Mouse (Mus musculus) kidney, adult 8-10 months (tissue): ENCODE results near the gene Adora3.

Experiments
- DNase-seq, 2 experiments: peaks; one replicate each; pipeline ENCODE4 v3.0.0; 2022

Adora3 gene

DNA sequence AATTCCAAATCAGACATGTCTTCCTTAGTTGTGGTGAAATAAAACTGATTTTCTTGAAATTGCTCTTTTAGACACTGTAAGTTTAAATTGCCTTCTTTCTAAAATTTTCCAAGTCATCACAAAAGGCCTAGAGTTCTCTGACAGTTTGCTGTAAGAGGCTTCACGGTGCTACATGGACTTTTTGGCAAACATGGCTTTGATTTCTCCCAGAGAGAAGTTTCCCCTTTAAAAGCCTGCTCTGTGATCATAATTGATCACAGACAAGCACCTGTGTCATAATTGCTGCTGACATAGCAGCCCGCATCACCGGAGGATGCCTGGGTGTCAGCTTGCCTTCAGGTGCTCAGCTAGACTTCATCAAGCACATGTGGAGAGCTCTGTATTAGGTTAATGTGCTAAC, at the start of gene Adora3, which contains the start of gene Tmigd3:
Adora3 (plus strand) TSS at position 301 of the 400 bp plus-strand sequence.
Tmigd3 (plus strand) TSS at position 346 of the 400 bp plus-strand sequence.
- DNase-seq, result no peak

DNA sequence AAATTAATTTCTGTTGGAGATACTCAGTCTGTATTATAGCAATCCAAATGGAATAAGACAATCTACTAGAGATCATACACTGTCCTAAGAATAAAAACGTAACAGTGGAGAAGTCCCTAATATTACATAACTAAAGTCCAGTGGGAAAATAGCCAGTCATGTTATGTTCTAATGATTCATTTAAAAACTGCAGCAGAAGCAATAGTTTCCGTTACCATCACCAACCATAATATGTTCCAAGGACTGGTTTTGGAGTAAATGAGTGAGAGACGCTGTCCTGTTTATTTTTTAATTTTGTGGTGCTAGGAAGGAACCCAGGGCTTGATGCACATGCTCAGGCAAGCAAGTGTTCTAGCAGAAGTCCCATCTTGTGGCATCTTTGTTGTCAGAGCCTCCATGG, 49.2 kb upstream of the Adora3 start:
- no peak for DNase-seq

DNA sequence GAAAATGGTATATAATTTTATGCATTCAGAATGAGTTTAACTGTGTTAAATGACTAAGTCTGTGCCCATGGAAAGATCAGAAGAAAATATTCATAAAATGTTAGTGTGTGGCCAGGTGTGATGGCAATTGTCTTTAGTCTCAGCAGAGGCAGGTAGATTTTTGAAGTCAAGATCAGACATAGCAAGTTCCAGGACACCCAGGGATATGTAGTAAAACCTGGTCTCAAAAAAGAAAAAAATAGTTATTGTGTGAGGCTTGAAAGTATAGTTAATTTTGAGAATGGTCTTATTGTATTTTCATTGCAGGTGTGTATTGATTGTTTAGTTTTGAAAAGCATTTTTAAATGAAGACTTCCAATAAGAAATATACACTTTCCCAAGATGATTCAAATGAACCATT, 47.0 kb upstream of the Adora3 start:
- no peak for DNase-seq

DNA sequence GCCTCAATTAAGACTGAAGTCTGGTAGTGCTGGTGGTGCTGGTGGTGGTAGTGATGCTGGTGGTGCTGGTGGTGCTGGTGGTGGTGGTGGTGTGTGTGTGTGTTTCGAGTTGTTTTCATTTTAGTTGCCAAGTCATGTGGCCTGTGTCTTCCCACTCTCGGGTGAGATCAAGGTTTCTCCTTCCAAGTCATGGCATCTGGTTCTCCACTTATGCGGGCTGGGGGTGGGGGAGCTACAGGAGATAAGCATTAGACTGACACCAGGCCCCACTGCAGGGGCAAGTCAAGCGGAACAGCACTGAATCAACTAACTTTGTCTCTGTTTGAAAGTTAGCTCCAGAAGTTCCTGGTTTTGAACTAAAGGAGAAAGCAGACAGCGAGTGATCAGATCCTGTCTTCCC, 46.6 kb upstream of the Adora3 start:
- no peak for DNase-seq

DNA sequence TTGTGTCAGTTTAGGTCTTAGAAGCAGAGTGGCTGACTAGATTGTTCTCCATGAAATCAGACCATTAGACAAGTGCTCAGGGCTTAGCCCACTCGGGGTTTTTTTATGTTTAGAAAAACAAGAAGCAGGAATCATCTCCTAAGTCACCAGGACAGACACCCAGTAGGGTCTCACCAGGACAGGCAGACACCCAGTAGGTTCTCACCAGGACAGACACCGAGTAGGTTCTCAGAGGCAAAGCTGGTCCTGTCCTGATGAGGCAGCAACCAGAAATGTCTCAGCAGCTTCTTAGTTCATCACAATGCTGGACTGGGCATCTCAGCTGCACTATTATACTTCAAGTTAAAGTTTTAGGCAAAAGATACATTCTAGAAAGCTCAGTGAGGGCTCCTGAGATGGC, 46.0 kb upstream of the Adora3 start:
- no peak for DNase-seq

DNA sequence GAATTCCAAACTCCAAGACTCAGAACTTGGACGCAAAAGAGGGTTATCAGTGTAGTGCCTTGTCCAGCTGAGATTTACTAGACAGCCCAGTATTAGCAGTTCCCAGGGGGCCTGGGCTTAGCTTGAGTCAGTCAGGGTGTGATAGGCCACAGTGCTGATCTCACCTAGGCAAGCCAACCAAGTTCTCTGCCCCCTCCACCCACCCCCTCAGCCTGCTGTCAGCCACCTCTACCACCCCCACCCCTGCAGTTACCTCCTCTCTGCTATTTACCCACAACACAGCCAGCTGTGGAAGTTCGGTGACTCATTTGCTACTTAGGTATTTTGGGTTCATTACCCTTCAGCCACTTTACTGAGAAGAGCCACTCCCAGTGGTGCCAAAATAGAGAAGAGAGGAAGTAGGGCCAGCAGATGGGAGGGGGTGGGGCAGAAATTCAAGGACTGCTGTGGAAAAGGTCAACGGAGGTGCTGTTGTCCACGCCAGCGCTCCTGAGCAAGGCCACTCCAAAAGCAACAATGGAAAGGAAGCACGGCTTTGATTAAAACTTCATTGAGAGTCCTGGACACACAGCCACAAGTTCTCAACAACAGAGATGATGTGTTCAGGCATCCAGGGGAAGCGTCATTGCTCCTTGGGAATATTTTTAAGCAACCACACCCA, 45.0 kb upstream of the Adora3 start:
- peak; percentile 32 to 34 for DNase-seq

DNA sequence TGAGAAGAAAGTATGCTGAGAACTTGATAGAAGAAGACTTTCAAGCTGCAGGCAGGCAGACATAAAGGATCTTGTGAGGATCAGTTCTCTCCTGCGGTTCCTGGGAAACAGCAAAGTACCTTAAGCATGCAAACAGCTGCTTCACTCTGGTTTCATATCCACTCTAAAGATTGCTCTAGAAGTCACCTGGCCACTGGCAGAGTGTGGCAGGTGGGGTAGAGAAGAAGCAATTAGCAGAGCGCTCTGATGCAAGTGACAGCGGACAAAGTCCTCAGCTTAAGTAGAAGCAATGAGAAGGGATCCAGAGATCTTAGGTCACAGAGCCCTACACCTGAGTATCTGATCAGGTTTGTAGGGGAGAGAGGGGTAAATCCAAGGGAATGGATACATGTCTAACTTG, 39.1 kb upstream of the Adora3 start:
- DNase-seq, result no peak

DNA sequence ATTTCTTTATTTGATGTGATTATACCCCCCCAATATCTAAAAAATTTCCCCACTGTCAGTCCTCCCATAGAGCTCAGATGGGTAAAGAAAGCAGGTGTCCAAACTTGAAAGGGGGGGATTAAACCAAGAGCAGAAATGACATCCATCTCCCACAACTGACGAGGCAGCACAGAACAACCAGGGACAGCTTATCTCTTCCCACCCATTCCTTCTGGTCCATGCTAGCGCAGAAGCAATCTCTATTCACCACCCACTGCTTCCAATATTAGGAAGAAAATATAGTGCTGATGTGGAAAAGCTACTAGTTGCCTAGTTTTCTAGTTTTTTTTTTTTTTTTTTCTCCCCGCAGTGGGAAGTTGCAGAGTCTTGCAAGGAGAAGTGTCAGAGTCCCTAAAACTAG, 34.8 kb upstream of the Adora3 start:
- DNase-seq, result no peak

DNA sequence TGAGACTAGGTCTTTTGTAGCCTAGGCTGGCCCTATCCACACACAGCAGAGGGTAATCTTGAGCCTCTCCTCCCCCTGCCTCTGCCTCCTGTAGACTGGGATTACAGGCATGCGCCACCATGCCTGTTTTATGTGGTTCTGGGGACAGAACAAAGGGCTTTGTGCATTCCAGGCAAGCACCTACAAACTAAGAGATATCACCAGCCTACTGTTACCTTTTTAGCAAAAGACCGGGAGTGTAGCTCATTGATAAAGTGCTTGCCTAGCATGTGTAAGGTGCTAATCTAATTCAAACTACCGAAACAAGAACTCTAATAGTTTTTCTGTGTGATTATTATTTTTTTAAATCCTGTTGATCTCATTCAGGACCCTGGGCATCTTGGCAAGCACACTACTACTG, 33.8 kb upstream of the Adora3 start:
- DNase-seq, result no peak

DNA sequence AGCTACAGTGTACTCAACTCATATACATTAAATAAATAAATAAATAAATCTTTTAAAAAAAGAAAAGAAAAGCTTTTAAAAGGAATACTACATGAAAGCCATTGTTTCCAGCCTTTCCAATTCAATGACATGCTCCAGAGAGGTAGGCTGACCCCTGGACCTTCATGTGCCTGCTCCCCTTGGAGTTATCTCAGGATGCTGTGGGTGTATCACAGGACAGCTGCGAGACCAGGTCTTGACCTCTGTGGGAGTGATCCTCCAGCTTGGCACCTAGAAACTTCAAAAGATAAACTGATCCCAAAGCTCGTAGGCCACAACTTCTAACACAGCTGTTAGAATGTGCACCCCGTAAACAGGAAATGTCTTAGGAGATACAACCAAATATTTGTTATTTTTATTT, 32.0 kb upstream of the Adora3 start:
- no peak for DNase-seq

DNA sequence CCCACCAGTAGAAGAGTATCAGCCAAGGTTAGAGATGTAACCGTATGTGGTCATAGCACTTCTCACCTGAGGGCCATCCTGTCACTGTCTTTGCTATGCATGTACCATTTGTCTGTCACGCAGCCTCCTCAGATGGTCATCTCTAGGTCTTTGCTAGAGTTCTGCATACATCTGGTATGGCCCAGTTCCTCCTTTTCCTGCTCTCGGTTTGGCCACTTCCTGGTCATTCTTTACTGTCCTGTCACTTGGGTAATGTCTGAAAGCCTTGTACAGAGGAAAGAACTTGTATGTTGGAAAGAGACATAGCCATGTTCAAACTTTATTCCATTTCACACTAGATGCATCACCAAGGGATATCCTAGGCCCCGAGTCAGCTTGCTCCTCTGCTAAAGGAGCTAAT, 30.8 kb upstream of the Adora3 start:
- no peak for DNase-seq

DNA sequence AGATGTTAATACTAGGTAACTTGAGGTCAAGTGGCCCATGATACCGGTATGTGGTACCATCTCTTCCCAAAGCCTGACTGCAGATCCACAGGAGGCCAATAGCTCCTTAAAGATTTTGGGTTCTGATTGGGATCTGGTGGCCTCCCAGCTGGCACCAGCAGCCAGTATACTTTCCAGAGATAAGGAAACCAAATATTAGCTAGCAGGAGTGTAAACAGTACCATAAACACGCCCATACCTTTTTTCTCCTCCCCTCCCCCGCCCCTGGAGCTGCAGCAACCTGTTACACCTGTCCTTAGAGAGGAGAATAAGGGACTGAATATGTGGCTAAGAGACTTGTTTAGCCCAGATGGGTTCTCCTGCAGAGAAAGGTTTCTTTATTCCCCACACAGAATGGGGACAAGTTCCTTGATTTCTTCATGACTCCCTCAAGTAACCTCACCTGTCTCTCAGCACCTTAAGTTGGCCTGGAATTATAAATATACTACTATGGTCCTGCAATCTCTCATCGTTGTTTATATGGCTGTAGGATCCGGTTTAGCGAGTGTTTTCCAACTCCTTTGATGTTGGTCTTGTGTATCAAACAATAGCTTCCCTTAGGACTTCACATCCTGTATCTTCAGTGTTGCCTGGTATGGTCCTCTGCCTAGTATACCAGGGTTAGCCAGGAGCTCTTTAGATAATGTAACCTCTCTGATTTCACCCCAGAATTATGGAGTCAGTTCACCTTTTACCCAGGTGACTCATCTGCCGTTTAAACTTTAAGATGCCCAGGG, 24.2 kb upstream of the Adora3 start:
- DNase-seq, result no peak

DNA sequence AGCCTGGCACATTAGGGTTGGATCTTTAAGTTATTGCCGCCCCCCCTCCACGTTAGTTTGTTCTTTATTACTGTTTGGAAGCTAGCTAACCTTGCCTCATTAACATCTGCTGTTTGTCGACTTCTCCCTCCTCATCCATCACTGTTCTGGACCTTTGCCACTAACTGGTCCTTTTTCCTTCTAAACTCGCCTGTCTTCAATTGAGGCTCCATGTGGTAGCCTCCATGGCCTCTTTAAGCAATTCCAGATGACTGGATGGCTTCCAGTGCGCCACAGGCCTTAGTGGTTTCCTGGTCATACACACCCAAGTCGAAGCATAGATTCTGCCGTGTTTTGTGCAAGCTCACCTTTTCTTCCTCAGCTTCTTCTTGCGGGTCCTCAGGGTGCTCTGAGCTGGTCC, 16.9 kb upstream of the Adora3 start:
- no peak for DNase-seq

DNA sequence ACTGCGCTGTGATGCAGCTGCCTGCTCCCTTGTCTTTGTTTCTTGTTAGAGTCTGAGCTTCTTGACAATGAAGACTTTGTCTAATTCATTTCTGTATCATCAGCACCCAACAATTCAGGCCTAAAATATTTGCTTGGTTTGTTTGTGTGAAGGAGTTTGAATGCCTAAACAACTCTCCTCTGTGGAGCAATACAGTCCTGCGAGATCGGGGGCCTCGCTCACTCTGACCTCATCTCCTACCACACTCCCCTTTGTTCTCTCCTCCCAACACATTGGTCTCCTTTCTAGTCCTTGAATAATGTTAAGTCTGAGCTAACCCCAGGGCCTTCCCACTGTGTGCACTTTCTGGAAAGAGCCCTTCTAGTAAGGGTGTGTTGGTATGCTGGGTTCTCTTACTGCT, 15.9 kb upstream of the Adora3 start:
- DNase-seq, result no peak

DNA sequence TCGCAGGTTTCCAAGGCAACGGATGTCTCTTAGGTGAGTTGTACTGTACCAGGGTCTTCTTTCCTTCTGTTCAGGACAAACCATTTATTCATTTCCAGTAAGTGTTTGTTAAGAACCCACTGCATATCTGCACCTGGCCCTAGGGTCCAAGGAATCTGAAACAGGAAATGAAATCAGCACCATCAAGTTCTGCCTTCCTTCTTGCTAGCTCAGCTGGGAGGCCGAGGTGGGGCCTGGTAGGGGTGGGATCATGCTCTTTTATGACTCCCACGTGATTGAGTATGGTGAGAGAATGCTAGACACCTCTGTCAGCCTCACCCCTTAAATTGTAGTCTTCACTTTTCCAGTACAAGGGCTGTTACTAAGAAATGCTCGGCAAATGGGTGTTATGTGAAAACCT, 13.1 kb upstream of the Adora3 start:
- no peak for DNase-seq

DNA sequence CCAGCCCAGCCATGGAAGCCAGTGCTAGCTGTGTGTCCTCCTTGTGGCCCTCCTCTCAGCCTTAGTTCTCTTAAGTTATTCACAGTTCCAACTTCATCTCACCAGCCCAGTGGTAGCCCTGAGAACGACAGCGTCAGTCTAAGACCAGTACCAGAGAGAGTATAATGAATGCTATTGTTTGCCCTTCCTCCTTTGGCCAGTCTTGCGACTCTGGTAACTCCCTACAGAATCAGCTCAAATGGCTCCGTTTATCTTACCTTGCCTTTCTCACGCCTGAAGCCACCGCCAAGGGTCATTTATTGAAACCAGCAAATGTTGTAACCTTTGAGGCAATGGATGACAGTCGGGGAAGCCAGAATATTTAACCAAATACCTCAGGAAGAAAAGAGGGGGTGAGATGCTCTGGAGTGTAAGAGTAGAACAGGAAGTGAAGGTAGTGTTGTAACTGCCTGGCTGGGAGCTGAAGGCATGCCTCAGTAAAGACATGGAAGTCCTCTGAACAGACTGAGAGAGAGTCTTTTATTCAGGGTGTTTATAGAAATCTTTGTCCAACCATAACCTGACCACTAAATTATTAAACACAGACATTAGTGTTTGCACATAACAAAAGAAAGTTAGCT, 8.8 kb upstream of the Adora3 start:
- DNase-seq, result no peak

DNA sequence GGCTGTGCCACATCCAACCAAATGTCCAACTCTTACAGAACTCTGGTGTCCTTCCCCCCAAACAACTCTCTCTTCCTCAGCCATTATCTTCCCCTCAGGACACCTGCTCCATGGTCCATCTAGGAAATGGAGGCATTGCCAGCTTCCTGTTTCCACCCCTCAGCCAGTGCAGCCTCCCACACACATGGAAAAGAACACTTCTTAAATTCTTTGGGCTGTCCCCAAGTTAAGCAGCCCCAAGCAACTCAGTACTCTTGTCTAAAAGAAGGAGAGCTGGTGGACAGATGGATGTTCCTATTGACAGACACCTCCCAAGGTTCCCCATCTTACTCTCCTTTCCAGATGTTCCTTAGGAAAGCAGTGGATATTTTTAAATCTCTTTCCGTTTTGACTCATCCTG, 6.5 kb upstream of the Adora3 start:
- DNase-seq, result no peak

DNA sequence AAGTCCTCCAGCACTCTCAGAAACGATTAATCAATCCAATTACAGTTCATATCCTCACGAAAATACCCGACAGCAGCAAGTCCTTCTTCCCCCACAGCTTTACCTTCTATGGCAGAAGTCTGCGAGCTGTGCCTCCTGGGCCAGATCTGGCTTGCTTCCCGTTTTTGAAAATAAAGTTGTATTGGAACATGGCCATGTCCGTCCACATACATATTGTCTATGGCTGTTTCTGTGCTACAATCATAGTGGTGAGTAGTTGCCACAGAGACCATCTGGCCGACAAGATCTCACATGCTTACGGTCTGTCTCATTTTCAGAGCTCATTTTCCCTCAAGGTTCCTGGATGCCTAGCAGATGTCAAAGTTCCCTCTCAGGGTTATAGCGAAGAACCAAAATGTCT, 5.5 kb upstream of the Adora3 start:
- no peak for DNase-seq

DNA sequence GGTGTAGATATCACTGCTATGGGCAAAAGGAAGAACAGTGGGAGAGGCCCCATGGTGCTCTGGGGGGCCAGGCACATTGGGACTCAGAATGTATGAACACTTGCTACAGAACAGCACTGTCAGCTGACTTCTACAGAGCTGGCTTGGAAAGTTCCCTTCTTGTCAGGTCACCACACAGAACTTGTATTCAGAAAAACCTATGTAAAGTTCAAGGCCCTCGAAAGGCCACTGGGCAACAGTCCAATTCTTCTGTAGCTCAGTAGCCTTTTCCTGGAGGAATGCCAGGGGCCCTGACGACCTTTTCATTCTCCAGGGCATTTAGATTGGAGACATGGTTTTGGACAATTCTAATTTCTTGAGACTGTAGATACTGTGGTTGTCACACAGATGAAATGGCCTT, 2.5 kb upstream of the Adora3 start:
- DNase-seq, result peak; percentile 50 to 61

DNA sequence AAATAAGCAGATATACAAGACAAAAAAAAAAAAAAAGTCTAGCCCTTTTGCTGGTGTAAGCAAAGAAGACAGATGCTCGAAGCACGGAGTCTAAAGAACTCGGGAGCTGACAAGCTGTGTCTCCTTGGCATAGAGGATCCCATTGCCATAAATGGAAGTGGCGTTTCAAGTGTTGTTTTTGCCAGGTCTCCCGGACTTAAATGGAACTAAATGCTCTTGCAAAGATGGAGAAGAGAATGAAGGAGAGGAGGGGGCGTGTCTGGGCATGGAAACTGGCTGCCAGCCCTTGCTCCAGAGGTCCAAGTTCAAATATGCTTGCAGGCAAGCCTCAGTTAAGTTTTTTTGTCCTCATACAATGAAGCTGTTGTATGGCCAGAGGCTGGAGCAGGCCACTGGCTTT, 1.4 kb downstream of the Adora3 start:
- DNase-seq, result peak; percentile 19 to 35

DNA sequence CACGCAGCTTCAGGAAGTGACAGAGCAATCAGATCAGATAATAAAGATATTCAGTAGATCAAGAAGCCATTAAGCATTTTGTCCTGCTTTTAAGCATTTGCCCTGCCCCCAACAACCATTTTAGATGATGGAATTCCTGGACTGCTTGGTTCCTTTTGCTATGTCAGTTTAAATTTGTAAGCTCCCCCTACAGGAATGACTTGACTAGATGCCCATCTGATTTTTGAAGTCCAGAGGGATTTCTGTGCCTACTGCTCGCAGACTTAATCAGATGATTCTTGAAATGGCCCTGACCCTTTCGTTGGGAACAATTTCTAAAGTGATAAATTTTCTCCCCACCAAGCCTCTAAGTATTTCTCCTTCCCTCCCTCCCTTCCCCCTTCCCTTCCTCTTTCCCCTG, 1.9 kb downstream of the Adora3 start:
- no peak for DNase-seq

DNA sequence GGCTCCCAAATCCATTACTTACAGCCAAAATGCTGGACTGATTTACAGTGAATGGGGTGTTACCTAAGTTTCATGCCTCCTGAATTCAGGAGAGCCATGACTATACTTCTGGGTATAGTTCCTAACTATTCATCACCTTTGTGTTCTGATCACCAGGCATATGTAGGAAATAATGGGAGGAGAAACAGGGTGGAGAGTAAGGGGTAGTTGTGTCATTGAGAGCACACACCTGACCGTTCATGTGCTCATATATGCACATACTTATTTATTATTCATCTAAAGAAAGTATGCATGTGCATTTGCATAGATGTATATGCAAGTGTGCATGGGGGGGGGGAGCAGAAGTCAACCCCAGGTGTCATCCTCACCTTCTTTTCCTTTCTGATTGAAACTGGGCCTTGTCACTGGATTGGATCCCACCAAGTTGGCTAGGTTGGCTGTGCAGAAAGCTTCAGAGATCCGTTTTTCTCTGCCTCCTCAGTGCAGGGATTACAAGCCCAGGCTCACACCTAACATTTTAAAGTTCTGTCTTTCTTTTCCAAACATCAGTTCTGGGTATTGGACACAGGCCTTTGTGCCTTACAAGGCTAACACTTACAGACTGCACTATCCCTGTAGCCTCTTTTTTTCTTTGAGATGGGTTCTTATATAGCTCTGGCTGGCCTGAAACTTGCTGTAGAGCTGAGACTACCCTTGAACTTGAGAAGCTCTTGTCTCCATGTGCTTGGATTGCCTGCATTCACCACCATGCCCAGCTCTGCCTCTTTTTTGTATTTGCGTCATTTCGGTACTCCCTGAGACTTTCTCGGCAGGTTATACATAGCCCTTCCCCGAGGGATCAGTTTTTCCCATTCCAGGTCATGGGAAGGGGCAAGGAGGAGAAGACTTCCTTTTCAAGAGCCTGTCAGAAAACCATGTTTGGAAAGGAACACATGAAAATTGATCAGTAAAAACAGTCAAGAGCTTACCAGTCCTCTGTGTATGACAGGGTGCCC, 3.1 kb downstream of the Adora3 start:
- DNase-seq, result no peak

DNA sequence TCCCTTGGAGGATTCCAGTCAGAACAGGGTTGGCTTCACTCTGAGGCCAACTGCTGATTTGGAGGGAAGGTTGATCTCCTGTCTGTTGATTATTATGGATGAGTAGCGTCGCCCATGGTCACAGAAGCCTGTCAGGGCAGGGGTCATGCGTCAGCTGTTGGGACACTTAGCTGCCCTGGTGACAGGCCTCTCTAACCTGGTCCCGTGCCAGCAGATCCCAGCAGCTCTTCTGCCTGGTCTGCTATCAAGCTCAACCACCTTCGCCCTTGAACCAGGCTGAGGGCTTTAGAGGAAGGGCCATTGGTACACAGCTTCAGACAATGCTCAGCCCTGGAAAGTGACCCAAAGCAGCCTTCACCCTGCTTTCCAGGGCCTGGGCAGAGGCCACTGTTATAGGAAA, 5.4 kb downstream of the Adora3 start:
- DNase-seq, result peak in 1 of 2 experiments; percentile 20
